Mouse (Mus musculus) testis, adult 2 months (tissue): ENCODE results near the gene Olfr12. TPM values are rescaled to one million over a fixed set of nuclear protein-coding genes. Genes with fewer than 3 reads are reported as not detected.

Experiments
- H3K27ac ChIP-seq: fragments of 200-500 bp; 2 replicates; pipeline ENCODE4 v1.5.1; 2012; ENCODE audit warnings: low read depth, low read length; ENCODE audit not compliant: control insufficient read depth, insufficient read depth
- H3K27me3 ChIP-seq: fragments of 200-500 bp; 2 replicates; pipeline ENCODE4 v1.6.1; 2012; ENCODE audit warnings: mild to moderate bottlenecking, low read length, moderate library complexity; ENCODE audit not compliant: control insufficient read depth, insufficient read depth
- H3K36me3 ChIP-seq: fragments of 200-500 bp; 2 replicates; pipeline ENCODE4 v1.6.1; 2012; ENCODE audit warnings: mild to moderate bottlenecking, low read length; ENCODE audit not compliant: control insufficient read depth, insufficient read depth
- H3K4me1 ChIP-seq: fragments of 200-500 bp; 2 replicates; pipeline ENCODE4 v1.6.1; 2012; ENCODE audit warnings: low read length; ENCODE audit not compliant: control insufficient read depth, insufficient read depth
- H3K4me3 ChIP-seq: fragments of 200-500 bp; 2 replicates; pipeline ENCODE4 v1.5.1; 2012; ENCODE audit warnings: low read depth, mild to moderate bottlenecking, low read length, moderate library complexity, mixed read lengths; ENCODE audit not compliant: control insufficient read depth
- CTCF ChIP-seq: fragments of 200-500 bp; IDR thresholded peaks from 2 replicates; pipeline ENCODE4 v1.5.1; 2012; ENCODE audit warnings: low read depth, mild to moderate bottlenecking, inconsistent platforms, low read length, moderate library complexity; ENCODE audit not compliant: control insufficient read depth, insufficient read depth, insufficient replicate concordance
- POLR2A ChIP-seq: fragments of 200-500 bp; IDR thresholded peaks from 2 replicates; pipeline ENCODE4 v1.6.1; 2012; ENCODE audit warnings: low read depth, mild to moderate bottlenecking, inconsistent platforms, low read length, moderate library complexity; ENCODE audit not compliant: control insufficient read depth
- polyA plus RNA-seq: library from polyadenylated mRNA; depleted of rRNA; stranded (reverse); fragments of >200 nt; gene quantifications from 2 replicates; pipeline ENCODE4 v1.2.3, GENCODE M21; 2012

The Olfr12 gene
- polyA plus RNA-seq, 1 experiment: 0.12 TPM

- TF ChIP-seq POLR2A (no peak), CTCF (no peak)
- no peaks in the 10 kb centered on the region for H3K27me3 ChIP-seq
- no peak overlapping the region for H3K4me3 ChIP-seq
- H3K4me1 ChIP-seq: peaks cover 6% of the 10 kb centered on the region
- no peaks in the 10 kb centered on the region for H3K36me3 ChIP-seq
- no peak overlapping the region for H3K27ac ChIP-seq
Observed at GRCm38 (mm10) chr1:92648197-92648596, 30.6 kb downstream of the Olfr12 start.

GRCm38 (mm10) chr1:92648673-92649072 lies 31.1 kb downstream of the Olfr12 start, which contains the start of gene Otos:
Gene Otos (minus strand): TSS chr1:92648841.
- Histone ChIP-seq H3K4me1 (peaks cover 6% of the 10 kb centered on the region), H3K27me3 (no peaks in the 10 kb centered on the region), H3K36me3 (no peaks in the 10 kb centered on the region), H3K4me3 (no peak within 1 kb of the TSS), H3K27ac (no peak within 1 kb of the TSS)
- TF ChIP-seq CTCF (peak; percentile 95), POLR2A (no peak)

GRCm38 (mm10) chr1:92651467-92651866 lies 33.9 kb downstream of the Olfr12 start:
- Histone ChIP-seq H3K4me3 (no peak overlapping the region), H3K36me3 (no peaks in the 10 kb centered on the region), H3K27ac (no peak overlapping the region), H3K4me1 (peaks cover 6% of the 10 kb centered on the region), H3K27me3 (no peaks in the 10 kb centered on the region)
- TF ChIP-seq CTCF (no peak), POLR2A (no peak)

- H3K27ac ChIP-seq: no peak overlapping the region
- no peak for TF ChIP-seq CTCF
- TF ChIP-seq POLR2A: no peak
- H3K36me3 ChIP-seq: no peaks in the 10 kb centered on the region
- no peak overlapping the region for H3K4me3 ChIP-seq
- H3K27me3 ChIP-seq: no peaks in the 10 kb centered on the region
- H3K4me1 ChIP-seq: peaks cover 5% of the 10 kb centered on the region
Observed at GRCm38 (mm10) chr1:92653179-92653578, 35.6 kb downstream of the Olfr12 start.

GRCm38 (mm10) chr1:92654676-92655075 lies 37.1 kb downstream of the Olfr12 start:
- Histone ChIP-seq H3K4me3 (no peak overlapping the region), H3K36me3 (no peaks in the 10 kb centered on the region), H3K4me1 (no peaks in the 10 kb centered on the region), H3K27me3 (no peaks in the 10 kb centered on the region), H3K27ac (no peak overlapping the region)
- TF ChIP-seq CTCF (no peak), POLR2A (no peak)

- no peak overlapping the region for H3K27ac ChIP-seq
- H3K4me1 ChIP-seq: no peaks in the 10 kb centered on the region
- H3K4me3 ChIP-seq: no peak overlapping the region
- TF ChIP-seq CTCF: no peak
- no peak for TF ChIP-seq POLR2A
- H3K36me3 ChIP-seq: no peaks in the 10 kb centered on the region
- no peaks in the 10 kb centered on the region for H3K27me3 ChIP-seq
Observed at GRCm38 (mm10) chr1:92657025-92657820, 39.6 kb downstream of the Olfr12 start.

GRCm38 (mm10) chr1:92659392-92659791 lies 41.8 kb downstream of the Olfr12 start:
- TF ChIP-seq POLR2A: no peak
- TF ChIP-seq CTCF: no peak
- Histone ChIP-seq H3K36me3 (no peaks in the 10 kb centered on the region), H3K27me3 (no peaks in the 10 kb centered on the region), H3K4me1 (no peaks in the 10 kb centered on the region), H3K27ac (no peak overlapping the region), H3K4me3 (no peak overlapping the region)
